Mouse (Mus musculus): Measurements from ENCODE around the gene Pcca.

GRCm38 (mm10) chr14:122754311-122754710 is 220.2 kb downstream of the Pcca start:
- TF ChIP-seq CTCF (IDR thresholded peaks at IDR 0.05; ENCODE audit: extremely low read depth, insufficient read depth, insufficient read length, insufficient replicate concordance) (no peak), POLR2A (IDR thresholded peaks at IDR 0.05; ENCODE audit: low read depth, low read length) (no peak)
